Mouse (Mus musculus) regulatory T cell (primary cell): ENCODE measurements at regions not wholly inside any gene's neighbourhood (a gene's known extent, or its start where the extent isn't known, plus 50 kb on each side); places are given as distances from the start of the nearest gene placed in this dataset.

ENCODE experiments used
- in situ Hi-C: fragments of 300-600 bp; cut with MboI, MseI; formaldehyde crosslinking; loops from one replicate; pipeline ENCODE4 v1.15.1; 2025; ENCODE audit warnings: high pct_unique_total_duplicates

GRCm38 (mm10) chr10:55096223-55096622, 1010.5 kb upstream of the Msl3l2 start:
- in situ Hi-C loops, result no loop called here

GRCm38 (mm10) chr10:55097225-55097624, 1009.5 kb upstream of the Msl3l2 start:
- in situ Hi-C loops, result no loop called here

GRCm38 (mm10) chr10:55098278-55098677, 1008.4 kb upstream of the Msl3l2 start:
- in situ Hi-C loops, result no loop called here

- in situ Hi-C loops, result no loop called here
Observed at GRCm38 (mm10) chr10:55112217-55112616, 994.5 kb upstream of the Msl3l2 start.

- in situ Hi-C loops, result no loop called here
Observed at GRCm38 (mm10) chr10:55148190-55148589, 958.5 kb upstream of the Msl3l2 start.

GRCm38 (mm10) chr10:55192176-55192575, 914.5 kb upstream of the Msl3l2 start:
- in situ Hi-C loops, result loop anchor here (10.0 kb wide), 1 partner anchor 973 kb away; no protein-coding TSS in a partner anchor

- in situ Hi-C loops, result loop anchor here (10.0 kb wide), 1 partner anchor 971 kb away; no protein-coding TSS in a partner anchor
Observed at GRCm38 (mm10) chr10:55194144-55194543, 912.6 kb upstream of the Msl3l2 start.

- in situ Hi-C loops, result loop anchor here (10.0 kb wide), 1 partner anchor 970 kb away; no protein-coding TSS in a partner anchor
Observed at GRCm38 (mm10) chr10:55195266-55195665, 911.5 kb upstream of the Msl3l2 start.

- in situ Hi-C loops, result no loop called here
Observed at GRCm38 (mm10) chr10:55237156-55237555, 869.6 kb upstream of the Msl3l2 start.

- in situ Hi-C loops, result no loop called here
Observed at GRCm38 (mm10) chr10:55257351-55257750, 849.4 kb upstream of the Msl3l2 start.

GRCm38 (mm10) chr10:55300141-55300540, 806.6 kb upstream of the Msl3l2 start:
- in situ Hi-C loops, result no loop called here

GRCm38 (mm10) chr10:55333836-55334235, 772.9 kb upstream of the Msl3l2 start:
- in situ Hi-C loops, result no loop called here

- in situ Hi-C loops, result no loop called here
Observed at GRCm38 (mm10) chr10:55335997-55336396, 770.7 kb upstream of the Msl3l2 start.

- in situ Hi-C loops, result loop anchor here (10.0 kb wide), 1 partner anchor 593 kb away; no protein-coding TSS in a partner anchor
Observed at GRCm38 (mm10) chr10:55348071-55348470, 758.6 kb upstream of the Msl3l2 start.
